ENCODE assay signal across 16 mouse cellular contexts in the genomic region with DNA sequence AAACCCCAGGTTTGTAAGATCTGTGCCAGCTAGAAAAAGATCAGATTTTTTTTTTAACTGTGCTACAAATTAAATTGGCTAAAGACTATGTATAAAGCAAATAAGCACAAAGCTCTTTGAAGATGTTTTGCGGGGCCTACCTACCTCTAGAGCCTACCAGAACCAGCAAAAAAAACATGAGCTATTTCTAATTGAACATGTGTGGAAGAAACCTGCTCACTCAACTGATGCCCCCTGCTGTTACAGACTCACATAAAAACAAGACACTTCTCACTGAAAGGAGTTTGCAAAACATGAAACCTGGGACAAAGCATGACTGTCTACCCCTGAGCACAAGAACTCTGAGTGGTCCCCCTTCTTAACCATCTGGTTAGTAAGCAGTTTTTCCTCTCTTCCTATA. TPM values are rescaled to one million over a fixed set of nuclear protein-coding genes. Genes with fewer than 3 reads are reported as not detected.
A peak's percentile ranks its signal among the peaks of the same experiment; 100 is the strongest.
DNase-seq lines count a peak whose midpoint lies in the region; ATAC-seq and TF ChIP-seq lines count a peak whose summit lies in the region.
"Had no signal": no experiment of that assay in that cellular context is flagged by ENCODE, and none has a peak within 500 bp of the region (broad histone marks: within the 10 kb centered on the region; RNA-seq: fewer than 3 reads in every experiment).

No protein-coding gene starts in this region.

- ATAC-seq in midbrain, postnatal 0 days (ENCODE audit: low FRiP score): no peak
- ATAC-seq in midbrain, embryonic 14.5 days (ENCODE audit: low FRiP score, low TSS enrichment): no peak
- no peak for ATAC-seq in stomach, postnatal 0 days (ENCODE audit: low FRiP score, low TSS enrichment)
- ATAC-seq: intestine, embryonic 16.5 days had no signal

- no peak overlapping the region for H3K9ac ChIP-seq in midbrain, postnatal 0 days (replicated peaks; ENCODE audit: low read length, poor library complexity, severe bottlenecking)
- H3K9ac ChIP-seq in midbrain, embryonic 14.5 days (replicated peaks; ENCODE audit: low read length): no peak overlapping the region
- H3K9ac ChIP-seq in stomach, postnatal 0 days (ENCODE audit: low read length): no peak overlapping the region
- H3K9ac ChIP-seq: liver, embryonic 14.5 days had no signal

- H3K27me3 ChIP-seq in kidney, adult 2 months (replicated peaks; ENCODE audit: control insufficient read depth, insufficient read depth, low read length): no peaks in the 10 kb centered on the region
- no peaks in the 10 kb centered on the region for H3K27me3 ChIP-seq in midbrain, postnatal 0 days (ENCODE audit: insufficient read depth, low read length)
- no peaks in the 10 kb centered on the region for H3K27me3 ChIP-seq in midbrain, embryonic 14.5 days (ENCODE audit: control insufficient read depth, insufficient read depth, low read length)
- H3K27me3 ChIP-seq in stomach, postnatal 0 days (ENCODE audit: control insufficient read depth, insufficient read depth, low read length): no peaks in the 10 kb centered on the region

- H3K36me3 ChIP-seq in kidney, adult 2 months (ENCODE audit: control insufficient read depth, insufficient read depth, low read length): no peaks in the 10 kb centered on the region
- no peaks in the 10 kb centered on the region for H3K36me3 ChIP-seq in midbrain, postnatal 0 days (ENCODE audit: insufficient read depth, low read length)
- H3K36me3 ChIP-seq in midbrain, embryonic 14.5 days (ENCODE audit: control insufficient read depth, insufficient read depth, low read length): no peaks in the 10 kb centered on the region
- no peaks in the 10 kb centered on the region for H3K36me3 ChIP-seq in stomach, postnatal 0 days (ENCODE audit: control insufficient read depth, insufficient read depth, low read length)

- H3K27ac ChIP-seq in kidney, adult 2 months (ENCODE audit: insufficient read depth, low read depth, low read length): no peak overlapping the region
- 0 out of 2 replicates have a peak overlapping the region, but pooled peaks have one; percentile 47 for H3K27ac ChIP-seq in midbrain, postnatal 0 days (ENCODE audit: low read depth, low read length)
- no peak overlapping the region for H3K27ac ChIP-seq in midbrain, embryonic 14.5 days (replicated peaks; ENCODE audit: low read depth, low read length)
- H3K27ac ChIP-seq in stomach, postnatal 0 days (replicated peaks): no peak overlapping the region
- H3K27ac ChIP-seq: liver, embryonic 14.5 days had no signal

- H3K9me3 ChIP-seq in midbrain, postnatal 0 days (ENCODE audit: low read length): no peaks in the 10 kb centered on the region
- no peaks in the 10 kb centered on the region for H3K9me3 ChIP-seq in midbrain, embryonic 14.5 days (ENCODE audit: control insufficient read depth, low read length)
- H3K9me3 ChIP-seq in stomach, postnatal 0 days (ENCODE audit: control insufficient read depth, low read length): no peaks in the 10 kb centered on the region

- TF ChIP-seq CTCF in kidney, adult 2 months (conservative IDR thresholded peaks at IDR 0.05; ENCODE audit: insufficient read depth, insufficient read length, low read depth, low read length): no peak
- TF ChIP-seq CTCF in midbrain, postnatal 0 days (IDR thresholded peaks at IDR 0.05): peak; percentile 42
- TF ChIP-seq CTCF in stomach, postnatal 0 days (IDR thresholded peaks at IDR 0.05; ENCODE audit: low read depth): peak; percentile 46

- H3K4me1 ChIP-seq in kidney, adult 2 months (ENCODE audit: control insufficient read depth, insufficient read depth, low read length): no peaks in the 10 kb centered on the region; the same call in 1 of the 2 replicates
- H3K4me1 ChIP-seq in midbrain, postnatal 0 days (ENCODE audit: insufficient read depth, low read length): no peaks in the 10 kb centered on the region
- peaks cover 3% of the 10 kb centered on the region; the same call in 1 of the 2 replicates for H3K4me1 ChIP-seq in midbrain, embryonic 14.5 days (ENCODE audit: control insufficient read depth, insufficient read depth, low read length)
- no peaks in the 10 kb centered on the region for H3K4me1 ChIP-seq in stomach, postnatal 0 days (replicated peaks; ENCODE audit: control insufficient read depth, insufficient read depth)

- WGBS in kidney, adult 2 months: 88% methylated on average over 1 of the region's 1 CpGs
- WGBS in midbrain, postnatal 0 days: 83% methylated on average over 1 of the region's 1 CpGs
- 96% methylated on average over 1 of the region's 1 CpGs for WGBS in midbrain, embryonic 14.5 days
- 86% methylated on average over 1 of the region's 1 CpGs for WGBS in stomach, postnatal 0 days

- TF ChIP-seq EP300 in stomach, postnatal 0 days (optimal IDR thresholded peaks at IDR 0.05): no peak

- TF ChIP-seq POLR2A in kidney, adult 2 months (IDR thresholded peaks at IDR 0.05; ENCODE audit: low read depth, low read length): no peak

- peak; percentile 27 for DNase-seq in kidney, adult 2 months
- no peak for DNase-seq in kidney, postnatal 14 days
- peak; percentile 12 for DNase-seq in midbrain, postnatal 0 days (ENCODE audit: low spot score)
- DNase-seq in midbrain, embryonic 14.5 days: no peak
- DNase-seq in forelimb bud, embryonic 11.5 days (ENCODE audit: low read depth, low spot score): peak; percentile 64
- no peak for DNase-seq in stomach, postnatal 0 days (ENCODE audit: low spot score)
- DNase-seq in layer of hippocampus, adult 9-10 months (ENCODE audit: low spot score): no peak
- DNase-seq: cerebellum, adult 8-10 months; heart, postnatal 4 days; thymus, adult 18-20 months had no signal

- H3K4me3 ChIP-seq in kidney, adult 2 months (ENCODE audit: insufficient read depth, low read depth, low read length): no peak overlapping the region
- no peak overlapping the region for H3K4me3 ChIP-seq in midbrain, postnatal 0 days (ENCODE audit: low read depth, low read length)
- H3K4me3 ChIP-seq in midbrain, embryonic 14.5 days (replicated peaks; ENCODE audit: low read depth, low read length): no peak overlapping the region
- no peak overlapping the region for H3K4me3 ChIP-seq in stomach, postnatal 0 days (ENCODE audit: low read depth, low read length)

- no peak overlapping the region for H3K4me2 ChIP-seq in midbrain, postnatal 0 days (ENCODE audit: low read depth, low read length, poor library complexity, severe bottlenecking)
- H3K4me2 ChIP-seq in midbrain, embryonic 14.5 days (ENCODE audit: low read length): no peak overlapping the region
- no peak overlapping the region for H3K4me2 ChIP-seq in stomach, postnatal 0 days (replicated peaks; ENCODE audit: low read depth)

RNA-seq across cellular contexts. Expression of a gene that starts 4.8 kb away (rescaled TPM):
- polyA plus RNA-seq in kidney, adult 2 months (2012; rRNA removed): 25.5 and 27.6 TPM in 2 replicates
- 73.8 and 84.0 TPM in 2 replicates for total RNA-seq in midbrain, postnatal 0 days (2014; rRNA removed)
- 31.2 and 33.6 TPM in 2 replicates for polyA plus RNA-seq in midbrain, postnatal 0 days (2015; fragmentation: Nextera tagmentation; extraction: Ambion mirVana)
- polyA plus RNA-seq in midbrain, embryonic 14.5 days (2014; fragmentation: Nextera tagmentation; extraction: Ambion mirVana): 26.5 and 28.0 TPM in 2 replicates
- 14.4 and 17.0 TPM in 2 replicates for polyA plus RNA-seq in stomach, postnatal 0 days (2015; fragmentation: Nextera tagmentation; extraction: Ambion mirVana)

RNA-seq across cellular contexts. Expression of a gene that starts 5.6 kb away (rescaled TPM):
- not detected in 2 replicates for polyA plus RNA-seq in kidney, adult 2 months (2012; rRNA removed)
- not detected in 2 replicates for total RNA-seq in midbrain, postnatal 0 days (2014; rRNA removed)
- not detected in 2 replicates for polyA plus RNA-seq in midbrain, postnatal 0 days (2015; fragmentation: Nextera tagmentation; extraction: Ambion mirVana)
- not detected in 2 replicates for polyA plus RNA-seq in midbrain, embryonic 14.5 days (2014; fragmentation: Nextera tagmentation; extraction: Ambion mirVana)
- not detected in 2 replicates for polyA plus RNA-seq in stomach, postnatal 0 days (2015; fragmentation: Nextera tagmentation; extraction: Ambion mirVana)
- total RNA-seq: heart, adult 8-10 months; heart, postnatal 4 days; megakaryocyte, adult 5-6 weeks had no signal
- polyA plus RNA-seq: embryonic facial prominence, embryonic 11.5 days; intestine, embryonic 16.5 days; liver, embryonic 14.5 days; neural tube, embryonic 11.5 days had no signal

RNA-seq across cellular contexts. Expression of a gene that starts 13.3 kb away (rescaled TPM):
- 0.12 and 0.66 TPM in 2 replicates for polyA plus RNA-seq in kidney, adult 2 months (2012; rRNA removed)
- 0.14 TPM in 1 of 2 replicates, not detected in the other for total RNA-seq in midbrain, postnatal 0 days (2014; rRNA removed)
- polyA plus RNA-seq in midbrain, postnatal 0 days (2015; fragmentation: Nextera tagmentation; extraction: Ambion mirVana): 0.05 and 0.31 TPM in 2 replicates
- 0.20 TPM in 1 of 2 replicates, not detected in the other for polyA plus RNA-seq in midbrain, embryonic 14.5 days (2014; fragmentation: Nextera tagmentation; extraction: Ambion mirVana)
- 0.12 and 0.15 TPM in 2 replicates for polyA plus RNA-seq in stomach, postnatal 0 days (2015; fragmentation: Nextera tagmentation; extraction: Ambion mirVana)
- total RNA-seq: megakaryocyte, adult 5-6 weeks had no signal
- polyA plus RNA-seq: intestine, embryonic 16.5 days had no signal

RNA-seq across cellular contexts. Expression of a gene that starts 53.9 kb away (rescaled TPM):
- 6.9 and 7.7 TPM in 2 replicates for polyA plus RNA-seq in kidney, adult 2 months (2012; rRNA removed)
- 2.0 and 4.3 TPM in 2 replicates for total RNA-seq in midbrain, postnatal 0 days (2014; rRNA removed)
- 4.3 and 4.9 TPM in 2 replicates for polyA plus RNA-seq in midbrain, postnatal 0 days (2015; fragmentation: Nextera tagmentation; extraction: Ambion mirVana)
- 2.2 and 2.9 TPM in 2 replicates for polyA plus RNA-seq in midbrain, embryonic 14.5 days (2014; fragmentation: Nextera tagmentation; extraction: Ambion mirVana)
- 80.1 and 91.1 TPM in 2 replicates for polyA plus RNA-seq in stomach, postnatal 0 days (2015; fragmentation: Nextera tagmentation; extraction: Ambion mirVana)

Comparison
In these comparisons a context has a peak if more than half of its experiments do, and no peak if none do; other contexts are left out.
1. DNase-seq: peak in kidney, adult 2 months (single experiment), midbrain, postnatal 0 days (single experiment) and forelimb bud, embryonic 11.5 days (single experiment); none in kidney, postnatal 14 days (single experiment), midbrain, embryonic 14.5 days (single experiment), stomach, postnatal 0 days (single experiment) and layer of hippocampus, adult 9-10 months (single experiment).